Mouse (Mus musculus) brain, adult 2 months (tissue): Measurements from ENCODE around the gene Mcts2.

Source experiments
- DNase-seq: peaks from one replicate; pipeline ENCODE4 v3.0.0; 2011; ENCODE audit warnings: low read depth, low spot score

The Mcts2 gene

GRCm38 (mm10) chr2:152725178-152725750, 38.4 kb downstream of the Mcts2 start:
- no peak for DNase-seq

GRCm38 (mm10) chr2:152726213-152726612, 39.4 kb downstream of the Mcts2 start:
- no peak for DNase-seq

GRCm38 (mm10) chr2:152726751-152727335, 40.0 kb downstream of the Mcts2 start:
- no peak for DNase-seq

- no peak for DNase-seq
Observed at GRCm38 (mm10) chr2:152727795-152728510, 41.1 kb downstream of the Mcts2 start.

GRCm38 (mm10) chr2:152728594-152728993, 41.8 kb downstream of the Mcts2 start:
- no peak for DNase-seq

GRCm38 (mm10) chr2:152729013-152729635, 42.3 kb downstream of the Mcts2 start:
- no peak for DNase-seq

- no peak for DNase-seq
Observed at GRCm38 (mm10) chr2:152729636-152730020, 42.8 kb downstream of the Mcts2 start.

- no peak for DNase-seq
Observed at GRCm38 (mm10) chr2:152733201-152733600, 46.4 kb downstream of the Mcts2 start.

- no peak for DNase-seq
Observed at GRCm38 (mm10) chr2:152734501-152734900, 47.7 kb downstream of the Mcts2 start.

- DNase-seq: peak; percentile 97
Observed at GRCm38 (mm10) chr2:152734984-152735383, 48.1 kb downstream of the Mcts2 start.

GRCm38 (mm10) chr2:152736090-152736601, 49.3 kb downstream of the Mcts2 start, which contains the start of gene Id1:
TSS of gene Id1 (plus strand) at chr2:152736251.
- peak; percentile 77 for DNase-seq

GRCm38 (mm10) chr2:152736748-152737147, 49.9 kb downstream of the Mcts2 start:
- peak; percentile 51 for DNase-seq
